Mouse (Mus musculus): ENCODE results near the gene Gm9833.

Gm9833 gene

GRCm38 (mm10) chr3:10123615-10124014, 35.7 kb downstream of the Gm9833 start:
- DNase-seq (ENCODE audit: low read depth) = no peak

- DNase-seq (ENCODE audit: low read depth) = no peak
Measured at GRCm38 (mm10) chr3:10124071-10124470, 36.2 kb downstream of the Gm9833 start.

- no peak for DNase-seq (ENCODE audit: low read depth)
Measured at GRCm38 (mm10) chr3:10125301-10125700, 37.4 kb downstream of the Gm9833 start.

GRCm38 (mm10) chr3:10126036-10126435, 38.1 kb downstream of the Gm9833 start:
- no peak for DNase-seq (ENCODE audit: low read depth)

GRCm38 (mm10) chr3:10126502-10126901, 38.6 kb downstream of the Gm9833 start:
- DNase-seq (ENCODE audit: low read depth) = no peak

- DNase-seq (ENCODE audit: low read depth) = no peak
Measured at GRCm38 (mm10) chr3:10126952-10127351, 39.0 kb downstream of the Gm9833 start.

GRCm38 (mm10) chr3:10127505-10127904, 39.6 kb downstream of the Gm9833 start:
- DNase-seq (ENCODE audit: low read depth) = no peak

Data from naive thymus-derived CD4-positive, alpha-beta T cell, adult 2 months (primary cell).